Mouse (Mus musculus): Measurements from ENCODE around the gene Coa7.

- TF ChIP-seq POLR2A (IDR thresholded peaks at IDR 0.05; ENCODE audit: low read depth, low read length), result peak; percentile 78
- no peak for TF ChIP-seq CTCF (IDR thresholded peaks at IDR 0.05; ENCODE audit: borderline replicate concordance, insufficient read depth, low read length)
Observed at GRCm38 (mm10) chr4:108300670-108301373, 27.1 kb upstream of the Coa7 start, which contains the start of gene Zyg11b.

All from embryonic fibroblast, embryonic 13.5 days (primary cell).